Mouse (Mus musculus): Measurements from ENCODE around the gene Btbd11. TPM values are rescaled to one million over a fixed set of nuclear protein-coding genes. Genes with fewer than 3 reads are reported as not detected.

Gene Btbd11
- total and polyA plus RNA-seq, 3 experiments, result 10.1 to 18.5 (median 15.4) TPM

DNA sequence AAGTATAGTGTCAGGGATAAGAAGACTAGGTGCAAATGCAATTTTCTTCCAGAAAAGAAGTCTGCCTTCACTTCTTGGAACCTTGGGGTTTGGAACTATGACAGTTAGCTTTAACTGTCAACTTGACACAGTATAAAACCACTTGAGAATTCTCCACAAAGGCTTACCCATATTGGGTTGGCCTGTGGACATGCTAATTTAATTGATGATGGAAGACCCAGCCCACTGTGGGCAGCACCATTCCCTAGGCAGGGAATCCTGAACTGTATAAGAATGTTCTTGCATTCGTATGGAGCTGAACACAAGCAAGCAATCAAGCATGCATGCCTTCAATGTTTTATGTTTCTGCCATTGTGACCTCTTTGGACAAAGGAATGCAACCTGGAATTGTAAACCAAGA, 122.4 kb downstream of the Btbd11 start:
- Histone ChIP-seq H3K79me2 (replicated peaks; ENCODE audit: control insufficient read depth, extremely low read depth, insufficient read depth, poor library complexity, severe bottlenecking) (no peaks in the 10 kb centered on the region), H3K4me2 (ENCODE audit: insufficient read depth, low read depth, poor library complexity, severe bottlenecking) (no peak overlapping the region), H3K27me3 (replicated peaks) (no peaks in the 10 kb centered on the region), H3K9ac (ENCODE audit: insufficient read depth, low read depth) (no peak overlapping the region), H3K9me3 (replicated peaks; ENCODE audit: low read length) (peaks cover 4% of the 10 kb centered on the region), H3K4me3 (replicated peaks in 1 of 3; ENCODE audit: low read depth in 2 of 3, low read length in 2 of 3, poor library complexity in 1 of 3) (no peak overlapping the region), H3K4me1 (ENCODE audit: control insufficient read depth in 1 of 2, insufficient read depth in 2 of 2) (peaks cover 6 to 35% of the 10 kb centered on the region in 2 experiments; a peak in 3 of 4 replicates), H3K36me3 (replicated peaks in 1 of 2; ENCODE audit: control insufficient read depth in 1 of 2, insufficient read depth in 1 of 2, low read length in 1 of 2) (peaks cover 0 to 27% of the 10 kb centered on the region in 2 experiments), H3K27ac (ENCODE audit: insufficient read depth, low read depth) (no peak overlapping the region)
- dilution Hi-C loops (cut with MboI; ENCODE audit: extremely low pct_ligation_motif_present, extremely low pct_unique_long_range_greater_than_20kb, low sequenced_read_pairs), result no loop called here
- in situ Hi-C loops (cut with MboI; ENCODE audit: low pct_ligation_motif_present, low pct_unique_long_range_greater_than_20kb, low sequenced_read_pairs), result no loop called here
- no peak for DNase-seq (ENCODE audit: extremely low read depth)
- no peak for TF ChIP-seq RAD21 (IDR thresholded peaks at IDR 0.05; ENCODE audit: low read depth, low read length)
- no peak for TF ChIP-seq USF2 (conservative IDR thresholded peaks at IDR 0.05; ENCODE audit: low read depth, low read length)

DNA sequence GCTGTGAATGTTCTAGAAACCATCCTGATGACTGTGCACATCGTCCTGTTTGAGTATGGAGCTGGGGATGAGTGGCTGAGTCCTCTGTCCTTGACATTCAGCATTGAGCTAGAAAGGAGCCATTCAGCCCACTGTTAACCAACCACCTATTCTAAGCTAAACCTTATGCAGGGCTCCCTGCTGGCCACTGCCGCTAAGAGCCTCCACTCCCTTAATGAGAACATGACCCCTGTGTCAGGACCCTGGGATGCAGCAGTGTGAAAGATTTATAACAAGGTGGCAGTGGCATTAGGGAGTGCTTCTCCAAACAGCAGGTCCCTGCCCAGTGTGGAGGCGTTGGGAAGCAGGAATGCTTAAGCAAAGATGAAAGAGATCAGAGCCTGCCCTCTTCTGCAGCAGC, 123.7 kb downstream of the Btbd11 start:
- Histone ChIP-seq H3K9me3 (replicated peaks; ENCODE audit: low read length) (peaks cover 4% of the 10 kb centered on the region), H3K36me3 (replicated peaks in 1 of 2; ENCODE audit: control insufficient read depth in 1 of 2, insufficient read depth in 1 of 2, low read length in 1 of 2) (peaks cover 0 to 18% of the 10 kb centered on the region in 2 experiments), H3K4me2 (ENCODE audit: insufficient read depth, low read depth, poor library complexity, severe bottlenecking) (no peak overlapping the region), H3K79me2 (replicated peaks; ENCODE audit: control insufficient read depth, extremely low read depth, insufficient read depth, poor library complexity, severe bottlenecking) (no peaks in the 10 kb centered on the region), H3K4me3 (replicated peaks in 1 of 3; ENCODE audit: low read depth in 2 of 3, low read length in 2 of 3, poor library complexity in 1 of 3) (no peak overlapping the region), H3K27me3 (replicated peaks) (no peaks in the 10 kb centered on the region), H3K9ac (ENCODE audit: insufficient read depth, low read depth) (no peak overlapping the region), H3K4me1 (ENCODE audit: control insufficient read depth in 1 of 2, insufficient read depth in 2 of 2) (peaks cover 6 to 37% of the 10 kb centered on the region in 2 experiments; a peak in 3 of 4 replicates), H3K27ac (ENCODE audit: insufficient read depth, low read depth) (no peak overlapping the region)
- no peak for DNase-seq (ENCODE audit: extremely low read depth)
- dilution Hi-C loops (cut with MboI; ENCODE audit: extremely low pct_ligation_motif_present, extremely low pct_unique_long_range_greater_than_20kb, low sequenced_read_pairs) (no loop called here), in situ Hi-C loops (cut with MboI; ENCODE audit: low pct_ligation_motif_present, low pct_unique_long_range_greater_than_20kb, low sequenced_read_pairs) (no loop called here)
- TF ChIP-seq TCF12 (IDR thresholded peaks at IDR 0.05; ENCODE audit: low read depth, low read length) (no peak), IRF4 (IDR thresholded peaks at IDR 0.05; ENCODE audit: low read depth, low read length) (no peak), ZNF384 (IDR thresholded peaks at IDR 0.05; ENCODE audit: low read depth, low read length) (no peak), MAZ (IDR thresholded peaks at IDR 0.05; ENCODE audit: low read depth, low read length) (no peak), MYC (IDR thresholded peaks at IDR 0.05; ENCODE audit: low read depth, low read length) (no peak), SIN3A (IDR thresholded peaks at IDR 0.05; ENCODE audit: low read length) (no peak), USF2 (conservative IDR thresholded peaks at IDR 0.05; ENCODE audit: low read depth, low read length) (no peak), NELFE (IDR thresholded peaks at IDR 0.05; ENCODE audit: low read depth, low read length) (no peak)

DNA sequence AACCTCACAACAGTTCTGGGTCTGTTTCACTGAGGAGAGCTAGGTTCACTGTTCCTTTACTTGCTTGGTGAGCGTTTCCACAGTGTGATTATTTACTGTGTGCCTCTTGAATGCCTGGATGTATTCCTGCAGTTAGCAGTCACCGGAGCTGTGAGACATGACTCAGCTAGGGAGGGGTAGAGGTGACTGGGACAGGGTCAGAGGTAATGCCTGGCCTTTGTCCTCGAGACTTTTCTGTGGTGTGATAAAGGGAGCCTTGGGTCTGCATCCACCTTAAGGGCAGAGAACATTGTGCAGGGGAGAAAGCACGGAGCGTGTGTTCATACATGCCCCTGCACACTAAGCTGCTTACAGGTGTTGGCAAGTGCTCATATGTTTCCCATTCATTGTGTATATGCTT, 126.2 kb downstream of the Btbd11 start:
- peaks cover 9 to 46% of the 10 kb centered on the region in 2 experiments for H3K4me1 ChIP-seq (ENCODE audit: control insufficient read depth in 1 of 2, insufficient read depth in 2 of 2)
- no peaks in the 10 kb centered on the region for H3K27me3 ChIP-seq (replicated peaks)
- no peaks in the 10 kb centered on the region for H3K79me2 ChIP-seq (replicated peaks; ENCODE audit: control insufficient read depth, extremely low read depth, insufficient read depth, poor library complexity, severe bottlenecking)
- TF ChIP-seq MAFK (IDR thresholded peaks at IDR 0.05; ENCODE audit: insufficient replicate concordance, low read length) (no peak), HCFC1 (IDR thresholded peaks at IDR 0.05; ENCODE audit: low read depth, low read length) (no peak)
- no peak overlapping the region for H3K4me3 ChIP-seq (replicated peaks in 1 of 3; ENCODE audit: low read depth in 2 of 3, low read length in 2 of 3, poor library complexity in 1 of 3)
- dilution Hi-C loops (cut with MboI; ENCODE audit: extremely low pct_ligation_motif_present, extremely low pct_unique_long_range_greater_than_20kb, low sequenced_read_pairs) (no loop called here), in situ Hi-C loops (cut with MboI; ENCODE audit: low pct_ligation_motif_present, low pct_unique_long_range_greater_than_20kb, low sequenced_read_pairs) (no loop called here)
- no peak for DNase-seq (ENCODE audit: extremely low read depth)
- H3K36me3 ChIP-seq (replicated peaks in 1 of 2; ENCODE audit: control insufficient read depth in 1 of 2, insufficient read depth in 1 of 2, low read length in 1 of 2), result peaks cover 0 to 16% of the 10 kb centered on the region in 2 experiments
- H3K9ac ChIP-seq (ENCODE audit: insufficient read depth, low read depth), result no peak overlapping the region
- no peak overlapping the region for H3K27ac ChIP-seq (ENCODE audit: insufficient read depth, low read depth)
- peaks cover 4% of the 10 kb centered on the region for H3K9me3 ChIP-seq (replicated peaks; ENCODE audit: low read length)
- H3K4me2 ChIP-seq (ENCODE audit: insufficient read depth, low read depth, poor library complexity, severe bottlenecking), result no peak overlapping the region

Data from CH12.LX (cell line).